Mouse (Mus musculus) urinary bladder, postnatal 14 days (tissue): ENCODE data around the gene Tcf23.

ENCODE experiments used
- DNase-seq: peaks from one replicate; pipeline ENCODE4 v3.0.0; 2021; ENCODE audit warnings: low spot score

Tcf23 gene

DNA sequence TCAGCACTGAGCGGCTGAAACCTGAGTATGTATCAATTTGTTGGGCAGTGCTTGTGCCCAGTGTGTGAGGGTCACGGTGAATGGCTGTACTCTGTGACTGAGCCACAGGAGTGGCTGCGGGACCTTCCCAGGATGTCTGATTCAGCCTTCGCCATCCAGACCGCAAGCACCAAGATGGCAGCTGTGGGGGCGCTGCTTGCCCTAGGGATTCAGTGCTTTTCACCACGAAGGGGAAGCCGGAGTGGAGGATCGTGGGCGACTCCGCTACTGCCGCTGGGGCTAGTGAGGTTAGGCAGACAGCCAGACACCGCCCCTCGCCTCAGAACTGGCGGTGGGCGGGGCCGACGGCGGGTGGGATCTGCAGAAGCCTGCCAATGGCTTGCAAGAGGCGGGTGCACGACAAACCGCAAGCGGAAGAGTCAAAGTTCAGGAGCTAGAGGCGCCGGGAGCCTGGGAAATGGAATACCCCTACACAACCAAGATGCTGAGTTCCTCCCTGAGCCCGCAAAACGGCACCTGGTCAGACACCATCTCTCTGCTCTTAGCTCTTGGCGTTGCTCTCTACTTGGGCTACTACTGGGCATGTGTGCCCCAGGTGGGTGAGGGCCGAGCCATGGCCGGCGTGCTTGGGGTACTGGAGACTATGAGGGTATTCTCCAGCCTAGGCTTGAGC lies 18.7 kb upstream of the Tcf23 start:
- peak; percentile 91 for DNase-seq

DNA sequence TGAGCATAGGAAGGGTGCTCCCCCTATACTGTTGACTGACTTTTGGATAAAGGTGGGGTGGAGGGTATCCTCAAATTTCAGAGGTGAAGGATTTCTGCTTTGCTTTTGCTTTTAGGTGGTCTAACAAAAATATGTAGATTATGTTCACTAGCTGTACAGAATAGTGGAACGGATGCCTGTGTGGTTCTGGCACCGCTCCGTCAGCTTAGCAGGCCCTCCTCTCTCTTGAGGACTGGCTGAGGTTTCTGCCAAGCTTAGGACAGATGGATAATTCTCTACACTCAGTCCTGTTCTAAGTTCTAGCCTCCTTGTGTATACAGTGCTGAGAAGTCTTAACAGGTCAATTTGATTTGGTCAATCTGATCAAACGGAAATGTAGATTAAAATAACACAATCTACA lies 18.0 kb upstream of the Tcf23 start:
- no peak for DNase-seq

DNA sequence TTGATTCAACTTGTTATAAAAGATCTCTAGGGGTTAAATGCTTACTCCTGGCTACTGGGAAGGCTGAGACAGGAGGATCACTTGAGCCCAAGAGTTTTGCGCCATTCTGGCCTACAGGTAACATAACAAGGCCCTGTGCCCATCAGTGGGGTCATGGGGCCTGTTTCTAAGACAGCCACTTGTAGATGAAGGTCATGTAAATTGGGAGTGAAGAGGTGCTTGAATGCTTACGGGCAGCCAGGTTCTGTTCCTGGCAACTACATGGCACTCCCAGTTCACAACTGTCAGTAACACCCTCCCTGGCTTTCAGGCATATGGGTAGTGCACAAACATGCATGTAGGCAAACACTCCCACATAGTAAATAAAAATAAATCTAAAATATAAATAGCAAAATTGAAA lies 17.5 kb upstream of the Tcf23 start:
- no peak for DNase-seq

DNA sequence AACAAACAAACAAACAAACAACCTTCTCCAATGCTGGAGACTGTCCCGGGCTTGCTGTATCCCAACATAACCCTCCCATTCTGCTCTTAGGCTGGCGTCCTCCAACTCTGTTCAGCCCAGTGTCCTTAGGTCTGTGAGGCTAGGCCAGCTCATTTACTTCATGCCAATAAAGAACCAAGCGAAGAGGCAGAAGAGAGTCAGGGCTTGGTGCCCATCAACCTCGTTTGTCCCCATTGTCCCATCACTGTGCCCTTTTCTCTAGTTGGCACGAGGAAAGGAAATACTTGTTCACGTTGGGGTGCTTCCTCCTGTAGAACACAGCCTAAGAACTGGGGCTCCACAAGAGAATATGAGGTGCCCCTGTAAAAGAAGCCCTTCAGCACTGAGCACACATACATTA lies 16.8 kb upstream of the Tcf23 start:
- DNase-seq, result no peak

DNA sequence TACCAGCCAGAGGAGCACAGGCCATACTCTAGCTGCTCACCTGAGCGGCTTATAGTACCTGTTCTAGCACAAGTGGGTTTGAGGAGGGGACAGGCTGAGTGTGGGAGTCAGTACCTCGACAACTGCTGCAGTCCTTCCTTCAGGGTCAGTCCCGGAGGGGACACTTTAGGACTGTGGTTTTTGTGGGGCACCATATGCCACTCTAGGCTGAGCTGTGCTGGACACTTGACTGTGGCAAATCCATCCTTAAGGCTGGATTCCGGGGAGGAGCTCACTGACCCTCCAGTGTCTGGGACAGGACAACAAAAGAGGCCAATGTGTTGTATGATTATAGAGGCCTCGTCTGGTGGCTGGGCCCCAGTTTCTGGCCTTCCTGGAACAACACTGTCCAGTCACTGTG lies 15.9 kb upstream of the Tcf23 start:
- DNase-seq, result no peak

DNA sequence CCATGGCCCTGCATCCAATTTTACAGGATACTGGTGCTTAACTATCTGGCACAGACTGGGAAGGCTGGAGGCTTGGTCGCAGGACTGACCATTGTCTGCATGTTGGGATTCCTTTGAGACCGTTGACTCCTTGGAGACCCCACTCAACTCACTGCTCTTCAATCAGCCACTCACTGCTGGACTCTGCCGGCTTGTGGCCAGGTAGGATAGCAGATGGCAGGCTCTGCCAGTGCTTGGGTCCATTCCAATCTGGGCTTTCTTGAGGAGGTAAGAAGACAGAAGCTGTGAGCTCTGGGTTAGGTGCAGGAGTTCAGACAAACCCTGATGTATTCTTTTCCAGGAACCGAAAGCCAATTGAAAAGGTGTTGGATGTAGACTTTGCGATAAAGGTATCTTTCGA lies 14.4 kb upstream of the Tcf23 start:
- DNase-seq, result no peak

DNA sequence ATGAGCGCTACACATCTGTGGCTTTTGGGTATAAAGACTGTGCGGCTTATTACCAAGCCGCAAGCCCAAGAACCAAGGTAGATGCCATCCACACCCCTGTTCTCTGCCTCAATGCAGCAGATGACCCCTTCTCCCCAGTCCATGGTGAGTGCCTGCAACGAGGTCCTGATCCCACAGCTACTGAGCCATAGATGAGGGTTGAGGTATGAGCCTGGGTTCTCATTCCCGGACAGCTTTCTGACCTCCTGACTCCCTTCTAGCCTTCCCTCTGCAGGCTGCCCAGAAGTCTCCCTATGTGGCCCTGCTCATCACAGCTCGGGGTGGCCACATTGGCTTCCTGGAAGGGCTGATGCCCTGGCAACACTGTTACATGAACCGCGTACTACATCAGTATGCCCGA lies 13.9 kb upstream of the Tcf23 start:
- no peak for DNase-seq

DNA sequence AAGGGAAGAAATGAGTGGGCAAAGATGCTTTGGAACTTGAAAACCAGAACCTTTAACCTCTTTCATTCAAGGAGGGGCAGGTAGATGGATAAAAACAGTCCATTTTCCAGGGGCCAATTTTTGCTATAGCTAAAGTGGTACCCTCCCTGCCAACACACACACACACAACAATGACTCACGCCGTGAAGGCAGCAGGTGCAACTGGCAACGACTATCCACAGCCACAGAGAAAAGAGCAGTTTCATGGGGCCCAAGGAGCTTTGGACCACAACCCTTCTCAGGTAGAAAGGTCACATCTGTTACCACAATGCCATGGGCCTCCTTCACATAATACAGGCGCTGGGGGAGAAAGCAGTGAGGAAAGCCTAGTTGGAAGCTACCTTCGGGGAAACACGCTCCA lies 12.7 kb upstream of the Tcf23 start:
- no peak for DNase-seq

DNA sequence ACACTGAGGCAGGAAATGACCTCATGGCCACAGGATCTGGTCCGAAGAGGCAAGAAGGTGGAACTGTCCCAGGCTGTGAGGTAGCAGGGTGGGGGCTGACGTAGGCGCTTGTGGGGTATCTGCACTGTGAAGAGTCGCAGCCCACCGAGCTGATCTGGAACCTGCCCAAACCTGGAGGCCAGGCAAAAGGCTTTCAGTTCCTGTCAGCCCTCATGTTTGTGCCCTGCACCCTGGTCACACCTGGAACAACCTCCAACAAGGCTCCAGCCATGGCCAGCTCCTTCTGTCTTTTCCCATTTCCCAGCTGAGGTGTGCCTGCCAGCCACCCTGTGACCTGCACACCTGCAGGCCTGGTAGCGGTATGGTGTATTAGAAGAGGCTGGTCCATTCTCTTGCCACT lies 10.6 kb upstream of the Tcf23 start:
- no peak for DNase-seq

DNA sequence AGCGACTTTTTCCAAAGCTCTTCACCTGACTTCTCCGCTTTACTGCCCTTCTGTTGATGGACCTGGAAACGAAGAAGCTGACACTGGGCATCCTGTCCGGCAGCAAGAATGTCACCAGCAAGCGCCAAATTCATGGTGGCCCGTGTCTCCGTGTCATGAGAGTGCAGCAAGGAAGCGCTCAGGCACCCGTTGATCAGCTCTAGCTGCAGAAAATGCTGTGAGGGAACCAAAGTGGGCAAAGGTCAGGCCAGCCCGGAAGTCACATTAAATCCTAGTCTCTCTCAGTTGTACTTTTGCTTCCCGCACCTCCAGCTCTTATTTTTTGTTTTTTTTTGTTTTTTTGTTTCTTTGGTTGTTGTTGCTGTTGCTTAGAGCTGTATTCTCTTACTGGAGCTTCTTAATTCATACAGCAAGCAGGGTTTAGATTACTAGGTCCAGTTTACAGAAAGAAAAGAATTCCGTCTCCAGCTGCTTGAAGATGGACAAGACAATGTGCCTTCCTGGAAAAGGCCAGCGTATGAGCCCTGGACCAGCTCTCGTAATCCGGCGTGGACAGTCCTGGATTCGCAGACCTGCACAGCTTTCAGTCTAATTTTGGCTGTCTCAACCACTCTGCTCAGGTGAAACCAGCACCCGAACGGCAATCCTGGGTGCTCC lies 9.1 kb upstream of the Tcf23 start:
- no peak for DNase-seq

DNA sequence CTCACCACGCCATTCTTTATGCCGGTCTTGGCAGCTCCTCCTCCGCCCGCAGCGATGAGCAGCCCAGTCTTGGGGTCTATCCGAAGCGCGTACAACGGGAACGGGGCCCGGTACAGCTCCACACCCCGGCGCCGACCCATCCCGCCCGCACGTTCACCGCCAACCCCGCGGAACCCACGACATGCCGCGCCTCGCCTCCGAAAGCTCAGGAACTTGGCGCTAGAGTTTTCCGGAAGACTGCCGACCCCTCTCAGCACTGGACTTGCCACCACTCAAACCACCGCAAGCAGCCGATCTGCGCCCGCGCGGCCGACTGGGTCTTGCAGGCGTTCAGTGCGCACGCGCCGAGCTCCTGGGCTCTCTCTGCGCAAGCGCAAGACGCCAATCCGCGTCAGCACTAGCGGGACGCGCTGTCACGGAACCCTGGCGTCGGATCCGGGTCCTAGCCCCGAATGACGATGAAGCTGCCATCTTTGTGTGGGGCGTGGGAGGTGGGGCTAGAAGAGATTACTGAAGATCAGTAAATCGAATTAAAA lies 8.4 kb upstream of the Tcf23 start, which contains the start of gene Preb:
TSS of gene Preb (minus strand) at position 396 of the 536 bp plus-strand sequence.
- peak; percentile 98 for DNase-seq

DNA sequence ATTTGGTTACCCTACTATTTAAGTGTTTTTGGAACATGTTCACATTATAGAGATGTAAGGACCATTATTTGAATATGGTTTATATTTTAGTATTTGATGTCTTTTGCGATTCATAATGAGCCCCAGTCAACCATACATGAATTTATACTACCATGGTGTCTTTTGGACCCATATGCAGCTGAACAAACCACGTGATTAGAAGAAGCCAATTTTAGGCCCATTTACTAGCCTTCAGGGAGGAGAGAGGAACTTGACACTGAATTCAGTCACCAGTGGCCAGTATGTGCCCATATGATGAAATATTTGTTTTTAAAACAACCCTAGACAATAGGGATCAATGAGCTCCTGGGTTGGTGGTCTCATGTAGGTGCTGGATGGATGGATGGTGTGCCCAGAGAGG lies 7.6 kb upstream of the Tcf23 start:
- DNase-seq, result no peak

DNA sequence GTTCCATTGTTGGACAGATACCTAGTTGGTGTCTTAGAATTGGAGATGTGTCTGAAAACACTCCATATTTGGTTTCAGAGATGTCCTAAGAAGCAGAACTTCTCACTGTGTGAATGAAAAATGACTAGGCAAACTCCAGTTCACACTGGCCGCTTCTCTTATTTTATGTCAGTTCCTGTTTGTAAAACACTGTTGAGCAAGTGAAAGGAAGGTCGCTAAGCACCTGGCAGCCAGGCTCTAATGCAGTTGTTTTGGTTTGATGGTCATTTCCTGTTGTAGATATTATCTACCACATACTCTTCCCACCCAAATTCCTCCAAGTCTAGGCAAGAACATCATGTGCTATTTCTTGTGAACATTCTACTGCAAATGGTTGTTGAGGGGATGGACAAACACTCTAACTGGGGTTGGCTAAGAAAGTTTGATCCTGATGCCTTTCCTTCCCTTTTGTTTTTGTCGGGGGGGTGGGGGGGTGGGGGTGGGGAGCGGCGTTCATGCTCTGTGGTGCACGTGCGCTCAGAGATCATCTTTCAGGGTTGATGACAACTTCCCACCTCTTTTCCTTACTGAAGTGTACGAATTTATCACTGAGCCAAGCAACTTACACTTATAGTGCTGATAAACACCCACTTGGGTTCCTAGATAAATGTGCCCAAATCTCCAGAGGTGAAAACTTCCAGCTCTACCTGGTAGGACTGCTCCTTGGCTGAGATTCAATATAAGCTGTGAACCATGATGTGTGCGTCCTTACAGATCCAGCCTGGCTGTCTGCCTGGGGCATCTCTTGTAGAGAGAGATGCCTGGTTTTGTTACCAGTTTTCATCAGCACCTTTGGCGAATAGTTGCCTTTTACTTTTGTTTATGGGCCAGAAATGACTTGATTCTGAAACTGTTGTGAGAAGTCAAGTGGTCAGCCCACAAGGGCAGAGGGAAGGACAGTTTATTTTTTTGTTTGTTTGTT lies 6.6 kb upstream of the Tcf23 start:
- DNase-seq, result no peak

DNA sequence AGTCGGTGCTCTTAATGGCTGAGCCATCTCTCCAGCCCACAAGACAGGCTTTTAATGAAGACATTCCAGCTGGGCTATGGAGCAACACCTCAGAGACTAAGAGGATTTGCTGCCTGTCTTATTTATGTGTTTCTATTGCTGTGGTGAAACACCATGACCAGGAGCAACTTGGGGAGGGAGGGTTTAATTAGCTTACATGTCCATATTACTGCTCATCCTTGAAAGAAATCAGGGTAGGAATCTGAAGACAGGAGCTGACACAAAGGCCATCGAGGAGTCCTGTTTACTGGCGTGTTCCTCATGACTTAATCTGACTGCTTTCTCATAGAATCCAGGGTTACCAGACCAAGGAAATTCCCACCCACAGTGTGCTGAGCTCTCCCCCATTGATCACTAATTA lies 4.5 kb upstream of the Tcf23 start:
- DNase-seq, result no peak

DNA sequence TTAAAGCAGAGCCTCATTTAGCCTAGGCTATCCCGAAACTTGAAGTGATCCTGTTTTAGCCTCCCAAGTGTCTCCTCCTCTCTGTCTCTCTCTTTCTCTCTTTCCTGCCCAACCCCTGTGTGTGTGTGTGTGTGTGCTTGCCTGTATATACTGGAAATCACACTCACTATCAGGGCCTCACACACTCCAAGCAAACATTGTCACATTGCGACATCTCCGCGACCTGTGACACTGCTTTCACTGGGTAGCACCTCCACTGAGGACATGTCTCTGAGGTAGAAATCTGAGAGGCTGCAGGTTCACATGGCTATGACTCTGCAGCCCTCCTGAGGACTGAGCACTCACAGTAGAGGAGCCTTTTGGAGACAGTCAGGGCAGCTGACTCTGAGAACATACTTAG lies 2.3 kb upstream of the Tcf23 start:
- DNase-seq, result no peak

DNA sequence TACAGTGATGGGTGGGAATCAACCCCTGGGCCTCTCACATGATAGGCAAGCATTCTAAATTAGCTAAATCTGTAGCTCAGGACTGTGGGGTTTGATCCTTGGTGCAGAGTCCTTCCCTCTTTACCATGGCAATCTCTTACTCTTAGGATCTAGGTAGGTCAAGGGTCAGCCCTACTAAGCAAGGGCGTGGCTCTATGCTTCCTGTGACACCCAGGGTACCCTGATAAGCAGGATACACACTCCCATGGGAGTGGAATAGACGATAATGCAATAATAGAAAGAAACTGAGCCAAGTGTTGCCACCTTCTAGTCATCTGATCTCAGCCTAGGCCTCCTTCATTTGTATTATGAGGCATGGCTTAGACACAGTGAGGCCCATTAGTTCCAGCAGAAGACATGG lies 978 bp downstream of the Tcf23 start:
- DNase-seq, result no peak

DNA sequence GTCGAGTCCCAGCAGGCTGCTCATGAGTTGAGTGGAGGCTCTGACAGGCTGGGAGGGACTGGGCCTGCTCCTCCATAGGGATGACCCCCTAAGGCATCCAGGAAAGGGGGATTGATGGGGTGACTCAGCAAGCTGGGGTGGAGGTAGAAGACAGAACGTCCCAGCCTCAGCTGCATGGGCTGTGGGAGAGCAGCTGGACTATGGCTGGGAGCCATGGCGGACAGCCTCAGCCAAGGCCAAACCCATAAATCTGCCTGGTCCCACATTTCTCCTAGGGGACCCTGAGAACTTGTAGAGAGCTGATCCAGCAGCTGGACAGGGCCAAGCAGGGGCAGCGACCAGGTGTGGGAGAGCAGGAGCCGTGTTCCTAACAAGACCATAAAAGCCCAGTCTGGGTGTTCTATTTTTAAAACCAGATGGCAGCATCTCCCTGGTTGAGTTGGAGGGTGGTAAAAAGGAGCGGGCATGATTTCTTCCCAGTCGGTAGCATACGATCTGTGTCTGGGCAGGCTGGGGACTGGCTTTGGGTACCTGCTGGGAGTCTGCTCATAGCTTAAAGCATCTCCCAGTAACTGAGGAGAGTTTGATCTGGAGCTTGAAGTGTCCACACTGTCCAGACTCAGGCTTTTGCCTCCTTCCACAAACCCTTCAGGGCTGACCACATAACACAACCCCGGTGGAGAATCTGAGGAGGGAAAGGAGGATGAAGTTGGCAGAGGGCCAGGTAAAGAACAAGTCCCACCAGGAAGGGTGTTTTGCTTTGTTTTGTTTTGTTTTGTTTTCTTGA lies 6.6 kb downstream of the Tcf23 start:
- peak; percentile 60 for DNase-seq

DNA sequence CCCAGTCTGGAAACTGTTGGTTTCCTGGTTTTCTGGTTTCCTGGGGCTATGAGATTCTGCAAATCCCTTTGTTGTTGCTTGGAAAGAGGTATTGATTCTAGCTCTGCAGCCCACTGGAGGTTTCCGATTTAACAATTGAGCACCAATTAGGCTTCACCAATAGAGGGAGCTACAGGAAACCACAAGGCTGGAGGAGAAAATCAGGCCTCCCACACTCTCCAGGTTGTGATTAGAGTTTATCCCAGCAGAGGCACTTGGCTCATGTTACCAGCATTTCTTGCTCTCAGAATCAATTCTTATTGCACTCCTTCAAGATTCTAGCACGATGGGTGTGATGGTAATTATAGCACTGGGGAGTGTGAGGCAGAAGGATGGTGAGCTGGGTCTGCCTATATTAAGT lies 13.9 kb downstream of the Tcf23 start:
- no peak for DNase-seq

DNA sequence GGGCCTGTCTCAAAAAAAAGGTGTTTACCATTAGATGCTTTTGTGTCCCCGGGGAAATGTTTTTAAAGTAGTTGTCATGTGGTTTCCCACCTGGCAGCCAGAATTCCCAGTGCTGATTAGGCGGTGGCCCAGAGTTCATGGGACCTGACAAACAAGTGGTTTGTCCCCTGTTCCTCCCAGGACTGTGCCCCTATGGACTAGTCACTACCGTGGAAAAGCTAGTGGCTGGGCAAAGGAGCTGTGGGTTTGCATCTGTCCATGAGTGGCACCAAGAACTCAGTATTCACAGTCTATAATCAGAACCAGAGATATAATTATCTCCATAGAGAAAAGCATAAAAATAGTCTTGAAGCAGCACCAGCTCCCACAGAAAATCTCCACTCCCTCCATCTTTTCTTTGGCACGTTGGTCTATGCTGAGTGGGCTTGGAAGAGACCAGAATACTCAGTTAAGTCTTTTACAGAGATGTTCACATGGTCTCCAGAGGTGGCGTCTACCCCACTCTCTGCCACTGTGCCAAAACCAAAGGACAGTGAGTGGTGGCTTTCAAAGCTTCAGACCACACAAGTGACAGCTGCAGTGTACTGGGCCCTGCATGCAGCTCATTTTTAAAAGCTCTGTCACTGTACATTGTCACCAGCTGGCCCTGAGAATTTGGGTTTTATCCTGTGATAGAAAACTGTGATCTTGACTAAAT lies 24.7 kb downstream of the Tcf23 start:
- DNase-seq, result no peak

DNA sequence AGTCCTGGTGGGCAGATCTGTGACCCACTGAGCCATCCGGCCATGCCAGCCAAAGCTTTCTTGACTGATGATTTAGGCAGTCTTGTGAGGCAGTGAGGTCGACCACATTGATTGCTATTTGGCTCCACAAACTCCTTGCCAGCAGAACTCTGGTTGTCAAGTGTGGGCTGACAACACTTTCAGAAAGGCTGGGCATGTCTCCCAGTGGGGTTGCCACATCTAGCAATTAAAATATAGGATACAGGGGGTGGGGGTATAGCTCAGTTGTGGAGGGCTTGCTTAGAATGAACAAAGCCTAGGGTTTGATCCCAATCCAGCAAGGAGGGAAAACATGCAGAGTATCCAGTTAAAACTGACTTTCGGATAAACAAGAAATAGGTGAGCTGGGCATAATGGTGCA lies 25.6 kb downstream of the Tcf23 start:
- DNase-seq, result no peak

DNA sequence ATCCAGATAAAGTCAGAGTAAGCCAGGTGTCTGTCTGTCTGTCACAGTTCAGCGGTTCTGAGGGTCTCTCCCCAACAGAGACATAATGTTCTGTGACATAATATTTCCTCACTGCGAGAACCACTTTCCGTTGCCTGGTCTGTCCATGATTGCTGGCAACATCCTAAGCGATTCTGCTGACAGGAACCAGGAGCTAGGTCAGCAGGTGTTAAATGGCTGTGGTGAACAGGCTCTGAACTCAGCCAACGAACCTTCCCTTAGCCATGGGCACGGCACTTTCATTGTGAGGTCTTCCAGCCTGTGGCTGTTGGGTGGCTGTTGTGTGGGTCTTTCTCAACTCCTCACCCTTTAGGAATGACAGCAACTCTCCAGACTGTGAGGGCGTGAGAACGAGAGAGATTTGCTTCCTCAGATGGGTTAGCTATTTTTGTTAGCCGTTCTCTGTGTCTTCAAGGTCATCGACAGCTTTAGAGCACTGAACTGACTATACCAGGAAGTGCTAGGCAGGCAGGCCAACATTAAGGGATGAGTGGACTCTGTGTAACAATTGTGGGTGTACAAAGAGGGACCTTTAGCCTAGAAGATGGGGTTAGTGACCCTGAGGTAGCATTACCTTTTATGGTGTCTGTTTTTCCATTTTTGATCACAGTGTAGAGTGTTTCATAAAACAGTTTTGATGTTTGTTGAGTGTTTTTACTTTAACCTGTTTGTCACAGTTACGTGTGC lies 26.6 kb downstream of the Tcf23 start:
- no peak for DNase-seq
